ENCODE assay signal across 8 mouse cellular contexts in the genomic region with DNA sequence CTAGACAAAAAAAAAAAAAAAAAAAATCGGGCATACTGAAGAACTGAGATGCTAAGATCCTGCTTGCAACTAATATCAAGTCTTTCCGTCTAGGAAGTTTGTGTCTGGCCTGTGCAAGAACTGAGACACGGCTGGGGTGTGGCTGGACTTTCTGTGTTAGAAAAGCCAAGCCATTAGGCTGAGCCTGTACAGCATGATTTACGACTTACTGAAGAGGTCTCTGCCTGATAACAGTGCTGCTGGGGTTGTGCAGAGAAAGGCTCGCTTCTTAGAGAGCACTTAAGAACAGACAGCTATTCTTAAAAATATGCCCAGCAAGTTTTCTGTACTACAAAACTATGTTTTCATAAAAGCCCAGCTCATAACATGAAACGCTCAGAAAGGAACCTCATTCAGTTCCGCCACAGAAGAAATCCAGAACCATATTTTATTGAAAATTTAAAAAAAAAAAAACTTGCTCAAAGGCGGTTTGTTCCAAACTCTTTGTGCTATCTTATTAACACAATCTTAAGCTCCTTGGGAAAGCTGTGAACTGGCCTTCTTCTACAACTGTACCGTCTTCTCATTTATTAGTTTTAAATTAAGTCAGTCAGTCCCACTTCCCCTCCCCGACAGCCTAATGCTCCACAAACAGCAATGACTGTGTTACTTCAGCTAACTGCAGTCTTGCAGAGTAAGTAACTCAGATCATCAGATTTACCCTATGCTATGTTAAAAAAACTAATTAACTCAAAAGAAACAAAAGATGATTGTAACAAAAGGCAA. TPM values are rescaled to one million over a fixed set of nuclear protein-coding genes. Genes with fewer than 3 reads are reported as not detected.
DNase-seq lines count a peak whose midpoint lies in the region; ATAC-seq lines count a peak whose summit lies in the region.

No protein-coding gene starts in this region.

- intact Hi-C loops in heart, postnatal 14 days (cut with DNase I): no loop called here
- intact Hi-C loops in left cerebral cortex, postnatal 25 days (cut with DNase I): no loop called here

- H3K36me3 ChIP-seq in heart, embryonic 15.5 days: no peaks in the 10 kb centered on the region
- no peaks in the 10 kb centered on the region for H3K36me3 ChIP-seq in midbrain, embryonic 15.5 days (replicated peaks)
- no peaks in the 10 kb centered on the region for H3K36me3 ChIP-seq in midbrain, embryonic 13.5 days
- no peaks in the 10 kb centered on the region for H3K36me3 ChIP-seq in limb, embryonic 10.5 days

- DNase-seq in heart, postnatal 14 days: no peak
- peak; percentile 44 for DNase-seq in limb, embryonic 10.5 days (ENCODE audit: low spot score)
- peak; percentile 50 for DNase-seq in yolk sac, embryonic 10.5 days (ENCODE audit: low spot score)
- no peak for DNase-seq in left cerebral cortex, postnatal 25 days (ENCODE audit: low spot score in 2 of 2)
- no peak for DNase-seq in thymus, postnatal 0 days (ENCODE audit: low spot score)

- no peak overlapping the region for H3K9ac ChIP-seq in heart, embryonic 15.5 days
- no peak overlapping the region for H3K9ac ChIP-seq in midbrain, embryonic 15.5 days
- H3K9ac ChIP-seq in midbrain, embryonic 13.5 days (replicated peaks): no peak overlapping the region

- WGBS in heart, embryonic 15.5 days: 28% methylated on average over 10 of the region's 10 CpGs
- WGBS in midbrain, embryonic 15.5 days: 63% methylated on average over 10 of the region's 10 CpGs
- 62% methylated on average over 10 of the region's 10 CpGs for WGBS in midbrain, embryonic 13.5 days
- 30% methylated on average over 10 of the region's 10 CpGs for WGBS in limb, embryonic 10.5 days

- H3K4me3 ChIP-seq in heart, embryonic 15.5 days: no peak overlapping the region
- H3K4me3 ChIP-seq in midbrain, embryonic 15.5 days: no peak overlapping the region
- H3K4me3 ChIP-seq in midbrain, embryonic 13.5 days (replicated peaks): no peak overlapping the region
- H3K4me3 ChIP-seq in limb, embryonic 10.5 days: no peak overlapping the region

- ATAC-seq in heart, embryonic 15.5 days (replicated peaks; ENCODE audit: insufficient number of reproducible peaks, insufficient read depth, low FRiP score, low read depth): no peak
- no peak for ATAC-seq in midbrain, embryonic 15.5 days (replicated peaks)
- ATAC-seq in midbrain, embryonic 13.5 days: no peak

- H3K27me3 ChIP-seq in heart, embryonic 15.5 days: no peaks in the 10 kb centered on the region
- H3K27me3 ChIP-seq in midbrain, embryonic 15.5 days (replicated peaks): no peaks in the 10 kb centered on the region
- no peaks in the 10 kb centered on the region for H3K27me3 ChIP-seq in midbrain, embryonic 13.5 days
- H3K27me3 ChIP-seq in limb, embryonic 10.5 days (ENCODE audit: low read depth, poor library complexity, severe bottlenecking): no peaks in the 10 kb centered on the region

- H3K9me3 ChIP-seq in heart, embryonic 15.5 days (replicated peaks): no peaks in the 10 kb centered on the region
- no peaks in the 10 kb centered on the region for H3K9me3 ChIP-seq in midbrain, embryonic 15.5 days
- no peaks in the 10 kb centered on the region for H3K9me3 ChIP-seq in midbrain, embryonic 13.5 days
- no peaks in the 10 kb centered on the region for H3K9me3 ChIP-seq in limb, embryonic 10.5 days (replicated peaks)

- peak overlapping the region; percentile 31 for H3K4me2 ChIP-seq in heart, embryonic 15.5 days
- no peak overlapping the region; the same call in 1 of the 2 replicates for H3K4me2 ChIP-seq in midbrain, embryonic 15.5 days
- H3K4me2 ChIP-seq in midbrain, embryonic 13.5 days (replicated peaks): no peak overlapping the region

- H3K27ac ChIP-seq in heart, embryonic 15.5 days: peak overlapping the region; percentile 63
- H3K27ac ChIP-seq in midbrain, embryonic 15.5 days: peak overlapping the region; percentile 57; the same call in 1 of the 2 replicates
- H3K27ac ChIP-seq in midbrain, embryonic 13.5 days: no peak overlapping the region
- H3K27ac ChIP-seq in limb, embryonic 10.5 days: no peak overlapping the region

- peaks cover 64% of the 10 kb centered on the region for H3K4me1 ChIP-seq in heart, embryonic 15.5 days (replicated peaks)
- peaks cover 35% of the 10 kb centered on the region for H3K4me1 ChIP-seq in midbrain, embryonic 15.5 days
- peaks cover 64% of the 10 kb centered on the region for H3K4me1 ChIP-seq in midbrain, embryonic 13.5 days (replicated peaks)
- peaks cover 54% of the 10 kb centered on the region for H3K4me1 ChIP-seq in limb, embryonic 10.5 days

RNA-seq across cellular contexts. Expression of gene Arhgap21, which starts 26.1 kb away (rescaled TPM):
- polyA plus RNA-seq in heart, embryonic 15.5 days (2015; fragmentation: Nextera tagmentation; extraction: Ambion mirVana): 16.7 and 17.2 TPM in 2 replicates
- 10 to 100 TPM; 84.5 to 91.7 TPM for total RNA-seq in heart, postnatal 14 days (2021)
- 46.6 and 48.5 TPM in 2 replicates for polyA plus RNA-seq in midbrain, embryonic 15.5 days (2015; fragmentation: Nextera tagmentation; extraction: Ambion mirVana)
- 51.7 and 54.4 TPM in 2 replicates for polyA plus RNA-seq in midbrain, embryonic 13.5 days (2015; fragmentation: Nextera tagmentation; extraction: Ambion mirVana)
- 12.9 and 13.6 TPM in 2 replicates for polyA plus RNA-seq in limb, embryonic 10.5 days (2016; fragmentation: Nextera tagmentation; extraction: Ambion mirVana)
- 100 to 1,000 TPM; 238 to 256 TPM for total RNA-seq in left cerebral cortex, postnatal 25 days (2021)
- 2.4 and 2.8 TPM in 2 replicates for polyA plus RNA-seq in thymus, postnatal 0 days (2015; fragmentation: Nextera tagmentation; extraction: Ambion mirVana)

Comparison
In these comparisons a context has a peak if more than half of its experiments do, and no peak if none do; other contexts are left out.
1. H3K27ac ChIP-seq: peak in heart, embryonic 15.5 days (single experiment) and midbrain, embryonic 15.5 days (single experiment); none in midbrain, embryonic 13.5 days (single experiment) and limb, embryonic 10.5 days (single experiment).
2. DNase-seq: peak in limb, embryonic 10.5 days (single experiment) and yolk sac, embryonic 10.5 days (single experiment); none in heart, postnatal 14 days (0 of 2), left cerebral cortex, postnatal 25 days (0 of 2) and thymus, postnatal 0 days (single experiment).